ENCODE assay signal across 7 mouse cellular contexts in the genomic region with DNA sequence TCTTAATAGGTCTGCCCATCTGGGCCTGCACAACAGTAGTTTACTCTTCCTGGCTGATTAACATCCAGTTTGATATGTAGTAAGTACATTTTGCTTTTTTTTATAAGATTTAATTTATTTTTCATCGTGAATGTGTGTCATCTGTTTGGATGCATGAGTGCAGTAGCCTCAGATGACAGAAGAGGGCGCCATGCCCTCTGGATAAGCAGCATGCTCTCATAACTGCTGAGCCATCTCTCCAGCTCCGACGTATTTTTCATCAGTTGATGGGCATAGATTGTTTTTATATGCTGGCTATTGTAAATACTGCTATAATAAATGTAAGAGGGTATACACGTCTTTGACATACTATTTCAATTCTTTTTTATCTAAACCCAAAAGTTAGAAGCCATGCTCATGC. TPM values are rescaled to one million over a fixed set of nuclear protein-coding genes. Genes with fewer than 3 reads are reported as not detected.
DNase-seq lines count a peak whose midpoint lies in the region; ATAC-seq and TF ChIP-seq lines count a peak whose summit lies in the region.

No protein-coding gene starts in this region.

- WGBS in kidney, adult 2 months: 21% methylated on average over 5 of the region's 5 CpGs
- 41% methylated on average over 5 of the region's 5 CpGs for WGBS in kidney, embryonic 14.5 days

- TF ChIP-seq CTCF in kidney, adult 2 months (conservative IDR thresholded peaks at IDR 0.05; ENCODE audit: insufficient read depth, insufficient read length, low read depth, low read length): peak; percentile 83
- TF ChIP-seq CTCF in ES-Bruce4 (IDR thresholded peaks at IDR 0.05; ENCODE audit: low read depth, low read length): peak; percentile 61

- no peak overlapping the region for H3K9ac ChIP-seq in kidney, embryonic 14.5 days (ENCODE audit: low read depth, low read length)
- no peak overlapping the region for H3K9ac ChIP-seq in ES-Bruce4 (ENCODE audit: low read depth, poor library complexity, severe bottlenecking)

- intact Hi-C loops in left cerebral cortex, postnatal 14 days (cut with DNase I): loop anchor here (1.0 kb wide), 1 partner anchor 40 kb away; no protein-coding TSS in a partner anchor

- no peaks in the 10 kb centered on the region for H3K36me3 ChIP-seq in kidney, adult 2 months (ENCODE audit: control insufficient read depth, insufficient read depth, low read length)
- no peaks in the 10 kb centered on the region for H3K36me3 ChIP-seq in kidney, embryonic 14.5 days (ENCODE audit: control insufficient read depth, insufficient read depth, low read length)
- no peaks in the 10 kb centered on the region for H3K36me3 ChIP-seq in ES-Bruce4 (ENCODE audit: control insufficient read depth, insufficient read depth, low read length, poor library complexity, severe bottlenecking)

- TF ChIP-seq POLR2A in kidney, adult 2 months (IDR thresholded peaks at IDR 0.05; ENCODE audit: low read depth, low read length): no peak
- TF ChIP-seq POLR2A in ES-Bruce4 (IDR thresholded peaks at IDR 0.05; ENCODE audit: insufficient read depth, low read length): no peak

- H3K9me3 ChIP-seq in kidney, embryonic 14.5 days (ENCODE audit: control insufficient read depth, low read length): no peaks in the 10 kb centered on the region
- no peaks in the 10 kb centered on the region for H3K9me3 ChIP-seq in ES-Bruce4 (replicated peaks; ENCODE audit: control insufficient read depth, insufficient read depth, low read length, poor library complexity, severe bottlenecking)

- TF ChIP-seq EP300 in ES-Bruce4 (IDR thresholded peaks at IDR 0.05; ENCODE audit: insufficient read depth, low read depth, low read length): no peak

- no peak overlapping the region for H3K4me2 ChIP-seq in kidney, embryonic 14.5 days (replicated peaks; ENCODE audit: low read depth, low read length)

- H3K27me3 ChIP-seq in kidney, adult 2 months (replicated peaks; ENCODE audit: control insufficient read depth, insufficient read depth, low read length): no peaks in the 10 kb centered on the region
- H3K27me3 ChIP-seq in kidney, embryonic 14.5 days (ENCODE audit: control insufficient read depth, insufficient read depth, low read length): no peaks in the 10 kb centered on the region
- no peaks in the 10 kb centered on the region for H3K27me3 ChIP-seq in ES-Bruce4 (ENCODE audit: control insufficient read depth, insufficient read depth, low read length, poor library complexity, severe bottlenecking)

- no peak overlapping the region for H3K27ac ChIP-seq in kidney, adult 2 months (ENCODE audit: insufficient read depth, low read depth, low read length)
- H3K27ac ChIP-seq in kidney, embryonic 14.5 days (ENCODE audit: low read depth, low read length): no peak overlapping the region
- no peak overlapping the region for H3K27ac ChIP-seq in ES-Bruce4 (ENCODE audit: insufficient read depth, low read length)

- DNase-seq in kidney, adult 2 months: peak; percentile 39
- DNase-seq in B cell, adult 2 months: peak; percentile 68 to 70
- peak; percentile 68 for DNase-seq in embryo, embryonic 10 days (ENCODE audit: low spot score)
- peak; percentile 62 to 78 for DNase-seq in left cerebral cortex, postnatal 14 days (ENCODE audit: low spot score in 2 of 2)
- DNase-seq in spleen, postnatal 36 days (ENCODE audit: low spot score in 2 of 2): peak; percentile 13 to 34

- no peaks in the 10 kb centered on the region for H3K4me1 ChIP-seq in kidney, adult 2 months (ENCODE audit: control insufficient read depth, insufficient read depth, low read length)
- no peaks in the 10 kb centered on the region for H3K4me1 ChIP-seq in kidney, embryonic 14.5 days (ENCODE audit: control insufficient read depth, insufficient read depth, low read length)
- no peaks in the 10 kb centered on the region for H3K4me1 ChIP-seq in ES-Bruce4 (ENCODE audit: control insufficient read depth, insufficient read depth, low read length)

- no peak overlapping the region for H3K4me3 ChIP-seq in kidney, adult 2 months (ENCODE audit: insufficient read depth, low read depth, low read length)
- no peak overlapping the region for H3K4me3 ChIP-seq in kidney, embryonic 14.5 days (ENCODE audit: low read length)
- H3K4me3 ChIP-seq in ES-Bruce4 (ENCODE audit: low read depth, low read length): no peak overlapping the region

- ATAC-seq in kidney, embryonic 14.5 days (ENCODE audit: low FRiP score, low TSS enrichment): no peak

RNA-seq across cellular contexts. Expression of gene Kctd12, which starts 29.3 kb away (rescaled TPM):
- polyA plus RNA-seq in kidney, adult 2 months (2012; rRNA removed): 16.7 and 17.8 TPM in 2 replicates
- 8.3 and 13.4 TPM in 2 replicates for polyA plus RNA-seq in kidney, embryonic 14.5 days (2014; fragmentation: Nextera tagmentation; extraction: Ambion mirVana)
- polyA plus RNA-seq in ES-Bruce4 (2011; ENCODE audit: insufficient read depth, insufficient read length, low read depth, missing spikeins): 1.7 and 2.2 TPM in 2 replicates
- 10 to 100 TPM; 49.7 to 56.8 TPM for total RNA-seq in left cerebral cortex, postnatal 14 days (2021)

RNA-seq across cellular contexts. Expression of gene Acod1, which starts 35.0 kb away (rescaled TPM):
- 0.04 TPM in 1 of 2 replicates, not detected in the other for polyA plus RNA-seq in kidney, adult 2 months (2012; rRNA removed)
- not detected in 2 replicates for polyA plus RNA-seq in kidney, embryonic 14.5 days (2014; fragmentation: Nextera tagmentation; extraction: Ambion mirVana)
- not detected in 2 replicates for polyA plus RNA-seq in ES-Bruce4 (2011; ENCODE audit: insufficient read depth, insufficient read length, low read depth, missing spikeins)
- total RNA-seq in left cerebral cortex, postnatal 14 days (2021): not detected

RNA-seq across cellular contexts. Expression of gene Cln5, which starts 58.2 kb away (rescaled TPM):
- 24.9 and 26.5 TPM in 2 replicates for polyA plus RNA-seq in kidney, adult 2 months (2012; rRNA removed)
- 26.5 and 38.3 TPM in 2 replicates for polyA plus RNA-seq in kidney, embryonic 14.5 days (2014; fragmentation: Nextera tagmentation; extraction: Ambion mirVana)
- polyA plus RNA-seq in ES-Bruce4 (2011; ENCODE audit: insufficient read depth, insufficient read length, low read depth, missing spikeins): 36.3 and 38.7 TPM in 2 replicates
- 1 to 10 TPM; 6.3 to 7.4 TPM for total RNA-seq in left cerebral cortex, postnatal 14 days (2021)
